Mouse (Mus musculus): ENCODE measurements at regions not wholly inside any gene's neighbourhood (a gene's known extent, or its start where the extent isn't known, plus 50 kb on each side); places are given as distances from the start of the nearest gene placed in this dataset.

- ATAC-seq (replicated peaks), result no peak
- Histone ChIP-seq H3K36me3 (no peaks in the 10 kb centered on the region), H3K27ac (replicated peaks) (peak overlapping the region; percentile 96), H3K4me2 (replicated peaks) (peak overlapping the region; percentile 55), H3K4me1 (peaks cover 58% of the 10 kb centered on the region), H3K4me3 (peak overlapping the region; percentile 17), H3K9me3 (no peaks in the 10 kb centered on the region), H3K27me3 (no peaks in the 10 kb centered on the region), H3K9ac (replicated peaks) (peak overlapping the region; percentile 34)
- WGBS, result 10% methylated on average over 9 of the region's 9 CpGs
Measured at GRCm38 (mm10) chr1:42260033-42260925, 435.3 kb upstream of the Pou3f3 start.

- H3K27ac ChIP-seq (replicated peaks), result peak overlapping the region; percentile 96
- H3K4me2 ChIP-seq (replicated peaks), result peak overlapping the region; percentile 55
- WGBS, result 9% methylated on average over 3 of the region's 3 CpGs
- 0 out of 2 replicates have a peak overlapping the region, but pooled peaks have one; percentile 39 for H3K4me3 ChIP-seq
- H3K4me1 ChIP-seq, result peaks cover 57% of the 10 kb centered on the region
- no peaks in the 10 kb centered on the region for H3K36me3 ChIP-seq
- no peaks in the 10 kb centered on the region for H3K27me3 ChIP-seq
- ATAC-seq (replicated peaks), result no peak
- H3K9ac ChIP-seq (replicated peaks), result peak overlapping the region; percentile 53; the same call in 1 of the 2 replicates
- H3K9me3 ChIP-seq, result no peaks in the 10 kb centered on the region
Measured at GRCm38 (mm10) chr1:42261031-42261430, 434.5 kb upstream of the Pou3f3 start.

GRCm38 (mm10) chr1:42261800-42262199, 433.8 kb upstream of the Pou3f3 start:
- ATAC-seq (replicated peaks), result no peak
- peak overlapping the region; percentile 96 for H3K27ac ChIP-seq (replicated peaks)
- 2% methylated on average over 13 of the region's 13 CpGs for WGBS

GRCm38 (mm10) chr1:42262606-42263005, 433.0 kb upstream of the Pou3f3 start:
- peak overlapping the region; percentile 66 for H3K27ac ChIP-seq (replicated peaks)
- H3K9me3 ChIP-seq, result no peaks in the 10 kb centered on the region
- H3K9ac ChIP-seq (replicated peaks), result peak overlapping the region; percentile 32; the same call in 1 of the 2 replicates
- H3K4me2 ChIP-seq (replicated peaks), result peak overlapping the region; percentile 55
- peaks cover 43% of the 10 kb centered on the region for H3K4me1 ChIP-seq
- 31% methylated on average over 5 of the region's 5 CpGs for WGBS
- ATAC-seq (replicated peaks), result no peak
- H3K27me3 ChIP-seq, result no peaks in the 10 kb centered on the region
- H3K4me3 ChIP-seq, result peak overlapping the region; percentile 39
- H3K36me3 ChIP-seq, result no peaks in the 10 kb centered on the region

More at GRCm38 (mm10) chr1:42261800-42262199, 433.8 kb upstream of the Pou3f3 start:
- peak overlapping the region; percentile 55 for H3K4me2 ChIP-seq (replicated peaks)
- H3K9me3 ChIP-seq, result no peaks in the 10 kb centered on the region
- H3K9ac ChIP-seq (replicated peaks), result peak overlapping the region; percentile 53
- no peaks in the 10 kb centered on the region for H3K27me3 ChIP-seq
- H3K36me3 ChIP-seq, result no peaks in the 10 kb centered on the region
- peaks cover 51% of the 10 kb centered on the region for H3K4me1 ChIP-seq
- H3K4me3 ChIP-seq, result peak overlapping the region; percentile 39

- ATAC-seq (replicated peaks), result no peak
- H3K9me3 ChIP-seq, result no peaks in the 10 kb centered on the region
- H3K9ac ChIP-seq (replicated peaks), result no peak overlapping the region
- peaks cover 13% of the 10 kb centered on the region for H3K4me1 ChIP-seq
- no peak overlapping the region for H3K4me3 ChIP-seq
- no peaks in the 10 kb centered on the region for H3K27me3 ChIP-seq
- H3K27ac ChIP-seq (replicated peaks), result no peak overlapping the region
- H3K36me3 ChIP-seq, result no peaks in the 10 kb centered on the region
- H3K4me2 ChIP-seq (replicated peaks), result no peak overlapping the region
- WGBS, result 34% methylated on average over 8 of the region's 8 CpGs
Measured at GRCm38 (mm10) chr1:42277130-42277529, 418.4 kb upstream of the Pou3f3 start.

- no peaks in the 10 kb centered on the region for H3K36me3 ChIP-seq
- peaks cover 8% of the 10 kb centered on the region; the same call in 1 of the 2 replicates for H3K4me1 ChIP-seq
- H3K9ac ChIP-seq (replicated peaks), result no peak overlapping the region
- no peak overlapping the region for H3K4me3 ChIP-seq
- no peak for ATAC-seq (replicated peaks)
- no peaks in the 10 kb centered on the region for H3K27me3 ChIP-seq
- H3K27ac ChIP-seq (replicated peaks), result no peak overlapping the region
- 68% methylated on average over 10 of the region's 10 CpGs for WGBS
- H3K4me2 ChIP-seq (replicated peaks), result no peak overlapping the region
- H3K9me3 ChIP-seq, result no peaks in the 10 kb centered on the region
Measured at GRCm38 (mm10) chr1:42295841-42296240, 399.7 kb upstream of the Pou3f3 start.

- Histone ChIP-seq H3K9ac (replicated peaks) (no peak overlapping the region), H3K27me3 (no peaks in the 10 kb centered on the region), H3K4me3 (no peak overlapping the region), H3K27ac (replicated peaks) (no peak overlapping the region), H3K9me3 (no peaks in the 10 kb centered on the region), H3K4me1 (no peaks in the 10 kb centered on the region), H3K4me2 (replicated peaks) (no peak overlapping the region), H3K36me3 (no peaks in the 10 kb centered on the region)
- no peak for ATAC-seq (replicated peaks)
- 92% methylated on average over 1 of the region's 1 CpGs for WGBS
Measured at GRCm38 (mm10) chr1:42309251-42309650, 386.3 kb upstream of the Pou3f3 start.

GRCm38 (mm10) chr1:42313494-42313893, 382.1 kb upstream of the Pou3f3 start:
- Histone ChIP-seq H3K9me3 (no peaks in the 10 kb centered on the region), H3K9ac (replicated peaks) (no peak overlapping the region), H3K4me2 (replicated peaks) (no peak overlapping the region), H3K36me3 (no peaks in the 10 kb centered on the region), H3K27ac (replicated peaks) (no peak overlapping the region), H3K27me3 (no peaks in the 10 kb centered on the region), H3K4me1 (no peaks in the 10 kb centered on the region), H3K4me3 (no peak overlapping the region)
- no peak for ATAC-seq (replicated peaks)
- 97% methylated on average over 4 of the region's 4 CpGs for WGBS

- Histone ChIP-seq H3K9ac (replicated peaks) (no peak overlapping the region), H3K4me1 (peaks cover 27% of the 10 kb centered on the region), H3K27me3 (no peaks in the 10 kb centered on the region), H3K4me3 (no peak overlapping the region), H3K36me3 (no peaks in the 10 kb centered on the region), H3K9me3 (no peaks in the 10 kb centered on the region), H3K27ac (replicated peaks) (no peak overlapping the region), H3K4me2 (replicated peaks) (peak overlapping the region; percentile 42)
- 37% methylated on average over 4 of the region's 4 CpGs for WGBS
- ATAC-seq (replicated peaks), result peak; percentile 27; the same call in 1 of the 2 replicates
Measured at GRCm38 (mm10) chr1:42351884-42352283, 343.7 kb upstream of the Pou3f3 start.

GRCm38 (mm10) chr1:42352389-42352788, 343.2 kb upstream of the Pou3f3 start:
- H3K27ac ChIP-seq (replicated peaks), result no peak overlapping the region
- H3K4me1 ChIP-seq, result peaks cover 27% of the 10 kb centered on the region
- no peaks in the 10 kb centered on the region for H3K36me3 ChIP-seq
- H3K9ac ChIP-seq (replicated peaks), result no peak overlapping the region
- no peaks in the 10 kb centered on the region for H3K9me3 ChIP-seq
- ATAC-seq (replicated peaks), result 0 out of 2 replicates have a peak, but pooled peaks have one; percentile 6
- whole genome bisulfite sequencing, result 27% methylated on average over 13 of the region's 13 CpGs
- no peaks in the 10 kb centered on the region for H3K27me3 ChIP-seq
- peak overlapping the region; percentile 5; the same call in 1 of the 2 replicates for H3K4me3 ChIP-seq
- peak overlapping the region; percentile 42 for H3K4me2 ChIP-seq (replicated peaks)

- WGBS, result 59% methylated on average over 8 of the region's 8 CpGs
- H3K9ac ChIP-seq (replicated peaks), result no peak overlapping the region
- H3K27me3 ChIP-seq, result no peaks in the 10 kb centered on the region
- H3K27ac ChIP-seq (replicated peaks), result no peak overlapping the region
- no peak for ATAC-seq (replicated peaks)
- H3K4me3 ChIP-seq, result no peak overlapping the region
- no peaks in the 10 kb centered on the region for H3K36me3 ChIP-seq
- peaks cover 27% of the 10 kb centered on the region for H3K4me1 ChIP-seq
- no peak overlapping the region for H3K4me2 ChIP-seq (replicated peaks)
- no peaks in the 10 kb centered on the region for H3K9me3 ChIP-seq
Measured at GRCm38 (mm10) chr1:42353096-42353495, 342.5 kb upstream of the Pou3f3 start.

- Histone ChIP-seq H3K9ac (replicated peaks) (no peak overlapping the region), H3K27ac (replicated peaks) (no peak overlapping the region), H3K36me3 (no peaks in the 10 kb centered on the region), H3K4me3 (no peak overlapping the region), H3K27me3 (no peaks in the 10 kb centered on the region), H3K4me2 (replicated peaks) (no peak overlapping the region), H3K4me1 (peaks cover 27% of the 10 kb centered on the region), H3K9me3 (no peaks in the 10 kb centered on the region)
- WGBS, result 55% methylated on average over 6 of the region's 6 CpGs
- ATAC-seq (replicated peaks), result no peak
Measured at GRCm38 (mm10) chr1:42354020-42354419, 341.5 kb upstream of the Pou3f3 start.
